Mouse (Mus musculus): Measurements from ENCODE around the gene Nos1ap.

Nos1ap gene

DNA sequence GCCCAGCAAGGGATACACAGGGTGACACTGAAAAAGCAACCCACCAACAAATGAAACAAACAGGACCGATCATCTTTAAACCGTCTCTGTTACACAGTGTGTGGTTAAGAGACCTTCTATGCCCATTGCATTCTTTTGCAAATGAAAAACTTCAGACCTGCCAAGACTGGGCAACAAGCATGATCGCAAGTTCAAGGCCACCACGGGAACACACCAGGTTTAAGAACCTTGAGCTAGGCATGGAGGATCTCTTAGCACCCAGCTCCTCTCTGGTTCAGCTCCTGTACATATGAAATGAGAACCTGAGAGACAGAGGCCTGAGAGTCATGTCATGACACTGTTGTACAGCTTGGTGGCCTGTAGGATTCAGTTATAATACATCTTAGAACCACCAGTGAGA, 190.8 kb downstream of the Nos1ap start:
- no peak for DNase-seq

DNA sequence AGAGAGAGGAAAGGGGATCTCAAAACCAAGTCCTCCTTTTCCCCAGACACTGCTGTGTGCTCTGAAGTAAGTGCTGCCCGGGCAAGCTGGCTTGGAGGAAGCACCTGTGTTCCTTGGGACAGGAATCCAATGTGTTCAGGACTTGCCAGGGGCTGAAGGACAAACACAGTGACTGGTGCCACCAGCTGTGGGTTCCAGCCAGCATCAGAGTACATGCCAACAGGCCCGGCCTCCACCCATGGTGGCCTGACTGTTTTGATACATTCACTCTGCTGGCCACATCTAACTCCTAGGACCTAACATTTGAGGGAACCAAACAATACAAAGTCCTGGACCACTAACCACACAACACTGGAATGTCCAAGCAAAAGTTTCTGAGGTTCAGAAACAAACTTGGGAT, 194.6 kb downstream of the Nos1ap start:
- no peak for DNase-seq

- DNase-seq: no peak
These were observed 195.0 kb downstream of the Nos1ap start for GRCm38 (mm10) chr1:170394641-170395040.

DNA sequence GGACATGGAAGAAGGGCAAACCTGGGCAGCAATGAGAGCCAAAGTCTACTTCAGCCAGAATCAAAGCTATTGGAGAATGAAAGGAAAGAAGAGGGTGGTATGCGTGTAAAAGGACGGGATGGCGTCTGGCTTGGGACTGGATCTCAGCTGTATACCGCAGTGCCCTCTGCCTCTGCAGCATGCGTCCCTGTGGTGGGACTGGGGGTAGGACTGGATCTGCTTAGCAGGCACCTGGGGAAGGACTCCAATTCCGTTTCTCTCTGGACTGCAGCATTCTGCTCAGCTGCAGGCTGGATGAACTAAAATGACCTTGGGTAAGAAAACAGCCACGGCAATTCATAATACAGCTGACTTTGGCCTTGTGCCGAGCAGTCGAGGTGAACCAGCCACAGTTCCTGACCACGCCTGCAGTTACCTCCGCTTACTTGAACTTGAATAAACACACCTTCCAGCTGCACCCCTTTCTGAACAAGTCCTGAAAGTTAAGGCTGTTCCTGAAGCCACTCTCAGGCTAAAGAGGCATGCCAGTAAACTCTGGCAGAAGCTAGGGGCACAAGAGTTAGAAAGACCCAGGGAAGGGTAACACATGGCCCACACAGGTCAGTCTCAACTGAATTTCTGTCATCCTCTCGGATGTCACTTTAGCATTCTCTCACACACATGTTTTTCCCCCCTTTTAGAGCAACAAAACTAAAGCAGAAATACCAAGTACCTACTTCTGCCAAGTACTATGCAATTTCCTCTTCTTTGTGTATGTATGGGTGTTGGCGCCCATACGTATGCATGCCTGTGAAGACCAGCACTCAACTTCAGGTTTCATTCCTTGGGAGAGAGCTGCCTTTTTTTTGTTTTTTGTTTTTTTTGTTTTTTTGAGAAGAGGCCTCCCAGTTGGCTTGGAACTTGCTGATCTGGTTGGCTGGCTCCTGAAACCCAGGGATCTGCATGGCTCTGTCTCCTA, 196.6 kb downstream of the Nos1ap start:
- DNase-seq: no peak

DNA sequence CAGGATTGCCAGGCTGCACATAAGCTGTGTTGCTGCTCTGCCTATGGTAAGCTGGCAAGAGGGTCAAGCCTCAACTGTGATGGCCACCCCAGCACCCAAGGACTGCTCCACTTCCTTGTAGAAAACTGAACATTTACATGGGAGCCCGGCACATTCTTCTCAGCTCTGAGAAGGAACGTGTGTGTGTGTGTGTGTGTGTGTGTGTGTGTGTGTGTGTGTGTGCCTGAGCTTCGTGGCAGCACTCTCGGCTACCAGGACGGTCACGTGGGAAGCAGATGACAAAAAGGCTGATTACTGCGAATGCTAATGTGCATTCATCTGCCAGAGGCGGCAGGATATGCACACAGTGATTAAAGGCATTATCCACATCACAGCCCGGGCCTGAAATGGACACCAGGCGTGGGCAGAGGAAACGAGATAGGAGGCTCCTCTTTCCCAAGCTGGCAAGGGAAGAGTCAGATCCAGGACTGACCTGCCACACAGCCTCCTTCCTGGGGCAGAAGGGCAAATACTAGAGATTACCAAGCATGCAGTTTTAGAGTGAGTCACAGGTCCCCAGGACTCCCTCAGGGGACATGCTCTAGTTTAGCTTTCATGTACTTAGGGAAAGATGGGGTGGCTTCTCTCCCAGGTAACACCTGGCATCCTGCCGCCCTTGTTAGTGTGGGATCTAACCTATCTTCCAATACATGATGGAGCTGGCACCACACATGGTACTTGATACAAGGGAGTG, 202.3 kb downstream of the Nos1ap start:
- no peak for DNase-seq

- no peak for DNase-seq
These were observed 204.2 kb downstream of the Nos1ap start for GRCm38 (mm10) chr1:170385416-170385815.

- no peak for DNase-seq
These were observed 206.1 kb downstream of the Nos1ap start for GRCm38 (mm10) chr1:170383530-170383929.

- no peak for DNase-seq
These were observed 208.2 kb downstream of the Nos1ap start for GRCm38 (mm10) chr1:170381457-170381856.

DNA sequence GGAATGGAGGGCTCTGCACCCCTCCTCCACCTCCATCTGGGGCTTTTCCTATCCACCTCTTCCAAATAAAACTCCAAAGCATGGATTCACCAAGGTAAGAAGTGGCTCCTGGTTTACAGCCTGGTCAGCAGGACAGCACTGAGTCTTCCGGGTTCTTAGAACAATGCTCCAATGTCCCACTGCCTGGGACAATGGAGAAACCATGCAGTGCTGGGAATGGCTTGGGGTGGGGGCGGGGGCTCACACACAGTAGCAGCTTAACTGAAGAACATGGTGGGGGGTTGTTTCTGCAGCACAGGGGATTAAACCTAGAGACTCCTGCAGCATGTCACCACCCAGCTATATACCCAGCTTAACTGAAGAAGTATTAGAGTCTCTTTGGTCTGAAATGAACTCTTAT, 209.2 kb downstream of the Nos1ap start:
- DNase-seq: no peak

DNA sequence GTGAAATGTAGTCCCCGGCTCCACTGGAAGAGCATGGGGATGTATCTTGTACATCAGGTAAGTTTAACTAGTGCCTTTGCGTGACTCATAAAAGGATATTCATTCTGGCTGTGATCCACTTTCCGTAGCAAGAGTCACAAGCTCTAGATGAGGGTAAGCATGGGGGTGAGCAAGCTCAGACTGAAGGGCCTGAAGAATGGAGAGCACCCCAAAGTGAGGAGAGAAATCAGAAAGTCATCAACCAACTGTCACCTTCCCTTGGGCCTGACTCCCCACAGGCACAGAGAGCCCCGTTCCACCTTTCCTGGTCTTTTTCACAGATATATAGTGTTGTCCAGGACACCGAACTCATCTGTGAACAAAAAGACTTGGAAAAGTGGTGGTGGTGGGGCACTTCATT, 213.9 kb downstream of the Nos1ap start:
- DNase-seq: no peak

DNA sequence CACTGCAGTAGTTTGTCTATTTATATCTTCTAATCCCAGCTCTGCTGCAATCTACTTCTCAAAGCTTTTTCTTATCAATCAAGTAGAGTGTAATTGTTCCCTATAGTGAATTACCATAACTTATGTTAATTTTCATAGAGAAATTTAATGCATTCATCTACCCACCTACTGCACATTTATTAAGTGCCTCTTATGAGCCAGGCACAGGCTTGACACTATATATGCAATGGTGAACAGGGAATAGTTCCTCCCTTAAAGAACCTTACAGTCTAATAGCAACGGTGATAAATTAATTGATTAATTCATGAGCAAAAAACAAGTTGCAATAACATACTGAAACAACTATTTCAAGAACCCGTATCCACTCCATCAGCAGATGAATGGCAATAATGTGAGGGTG, 215.9 kb downstream of the Nos1ap start:
- DNase-seq: no peak

GRCm38 (mm10) chr1:170371191-170371792, 218.4 kb downstream of the Nos1ap start:
- DNase-seq: no peak

- DNase-seq: no peak
These were observed 220.8 kb downstream of the Nos1ap start for GRCm38 (mm10) chr1:170368864-170369263.

GRCm38 (mm10) chr1:170366981-170367700, 222.5 kb downstream of the Nos1ap start:
- DNase-seq: no peak

DNA sequence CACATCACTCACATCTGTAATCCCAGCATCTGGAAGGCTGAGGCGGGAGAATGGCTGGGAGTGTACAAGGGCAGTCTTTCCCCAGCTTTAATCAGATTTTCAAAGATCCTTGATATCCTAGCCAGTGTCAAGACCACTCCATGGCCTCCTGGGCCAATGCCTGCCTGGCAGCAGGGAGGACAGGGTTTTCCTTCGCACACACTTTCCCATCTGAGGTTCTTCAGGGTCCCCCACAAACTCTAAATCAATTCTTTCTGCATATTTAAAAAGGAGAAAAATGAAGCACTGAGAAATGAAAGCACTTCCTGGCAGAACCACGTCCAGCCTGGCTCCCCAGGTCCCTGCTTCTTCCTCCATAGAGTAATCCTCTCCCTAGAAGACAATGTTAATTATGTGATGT, 225.9 kb downstream of the Nos1ap start:
- no peak for DNase-seq

GRCm38 (mm10) chr1:170360183-170360915, 229.3 kb downstream of the Nos1ap start:
- no peak for DNase-seq

DNA sequence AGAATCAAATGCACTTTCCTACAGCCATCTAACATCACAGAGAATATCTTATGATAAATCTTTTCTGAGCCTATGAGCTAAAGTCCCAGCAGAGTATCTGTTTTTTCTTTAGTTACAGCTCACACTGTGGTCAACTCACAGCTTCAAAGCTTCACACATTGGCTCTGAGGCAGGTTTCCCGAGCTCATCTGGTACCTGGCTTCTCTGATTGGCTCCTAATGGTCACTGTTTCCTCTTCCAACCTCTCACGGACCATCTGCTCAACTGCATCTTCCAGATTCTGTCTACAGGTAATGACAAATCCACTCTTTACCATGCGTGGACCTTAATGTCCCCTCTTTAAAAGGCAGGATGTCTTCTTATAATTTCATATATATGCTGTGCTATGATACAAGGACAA, 236.3 kb downstream of the Nos1ap start:
- DNase-seq: no peak

GRCm38 (mm10) chr1:170351080-170351479, 238.6 kb downstream of the Nos1ap start:
- no peak for DNase-seq

DNA sequence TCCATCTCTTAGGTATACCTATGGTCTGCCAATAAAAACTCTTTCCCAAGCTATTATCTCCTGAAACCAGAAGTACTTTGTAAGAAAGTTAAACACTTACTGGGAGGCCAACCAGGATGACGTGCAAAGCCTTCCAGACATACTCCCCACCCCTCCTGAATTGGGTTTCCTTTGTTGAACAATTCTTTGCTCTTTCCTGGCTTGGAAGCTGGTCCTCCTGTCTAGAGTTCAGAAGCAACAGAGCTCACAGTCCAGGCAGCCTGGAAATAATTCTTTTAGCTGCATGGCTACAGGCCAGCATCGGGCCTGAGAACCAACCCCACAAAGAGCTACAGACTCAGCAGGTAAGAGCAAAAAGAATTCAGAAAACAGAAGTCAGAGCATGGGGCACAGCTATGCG, 243.4 kb downstream of the Nos1ap start:
- DNase-seq: no peak

DNA sequence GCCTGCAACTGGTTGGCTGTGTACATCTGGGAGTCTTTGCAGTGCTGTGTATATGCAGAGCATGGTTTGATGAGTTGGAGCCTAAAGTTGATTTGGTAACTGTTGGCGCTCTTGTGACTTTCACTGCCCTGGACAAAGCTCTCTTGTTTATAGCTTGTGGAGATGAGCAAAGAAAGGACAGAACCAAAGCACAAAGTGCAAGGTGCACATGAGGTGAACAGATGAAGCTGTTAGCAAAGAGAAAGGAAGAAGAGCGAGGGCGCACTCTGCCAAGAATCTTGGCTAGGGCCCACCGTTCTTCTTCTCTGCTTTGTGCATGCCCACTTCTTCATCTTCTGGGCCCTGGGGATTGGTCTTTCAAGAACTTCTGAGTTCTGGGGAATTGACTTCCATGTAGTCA, 245.8 kb downstream of the Nos1ap start:
- no peak for DNase-seq

- DNase-seq: no peak
These were observed 246.6 kb downstream of the Nos1ap start for GRCm38 (mm10) chr1:170343081-170343480.

DNA sequence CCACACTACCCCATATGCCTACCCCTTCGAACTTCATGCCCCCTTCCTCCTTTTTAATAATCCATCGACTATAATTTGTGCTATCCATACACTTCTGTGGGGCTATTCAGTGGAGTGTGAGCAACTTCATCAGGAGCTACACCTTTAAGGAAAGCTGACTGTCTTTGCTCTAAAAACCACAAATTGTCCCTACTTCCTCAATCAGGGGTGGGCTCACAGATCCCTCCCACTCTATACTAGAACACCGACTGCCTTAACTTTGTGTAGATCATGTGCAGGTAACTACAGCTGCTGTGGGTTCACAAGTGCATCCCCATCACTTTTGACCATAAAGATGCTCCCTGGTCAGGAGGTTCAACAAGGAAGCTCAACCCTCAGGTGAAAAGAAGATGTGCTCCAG, 249.7 kb downstream of the Nos1ap start:
- no peak for DNase-seq

Measured in thymus, postnatal 4 days (tissue).